Mouse (Mus musculus) brown adipose tissue, adult 24 weeks (tissue): Measurements from ENCODE around the gene 1700061G19Rik. TPM values are rescaled to one million over a fixed set of nuclear protein-coding genes. Genes with fewer than 3 reads are reported as not detected.

ENCODE experiments used
- H3K27ac ChIP-seq: fragments of 200-500 bp; replicated peaks from 2 replicates; pipeline ENCODE4 v1.5.1; 2012; ENCODE audit warnings: low read depth, mild to moderate bottlenecking, low read length
- H3K4me1 ChIP-seq: fragments of 200-500 bp; 2 replicates; pipeline ENCODE4 v1.6.1; 2012; ENCODE audit warnings: low read length, mixed read lengths; ENCODE audit not compliant: control insufficient read depth, insufficient read depth, insufficient read length
- H3K4me3 ChIP-seq: fragments of 200-500 bp; 2 replicates; pipeline ENCODE4 v1.5.1; 2012; ENCODE audit warnings: low read depth, mild to moderate bottlenecking, low read length, moderate library complexity; ENCODE audit not compliant: insufficient read depth
- polyA plus RNA-seq: library from polyadenylated mRNA; stranded (reverse); fragments of >200 nt; gene quantifications from 2 replicates; pipeline ENCODE4 v1.2.4, GENCODE M21; 2012; ENCODE audit not compliant: missing spikeins, insufficient read depth, insufficient read length

Gene 1700061G19Rik
- polyA plus RNA-seq, 1 experiment: not detected

DNA sequence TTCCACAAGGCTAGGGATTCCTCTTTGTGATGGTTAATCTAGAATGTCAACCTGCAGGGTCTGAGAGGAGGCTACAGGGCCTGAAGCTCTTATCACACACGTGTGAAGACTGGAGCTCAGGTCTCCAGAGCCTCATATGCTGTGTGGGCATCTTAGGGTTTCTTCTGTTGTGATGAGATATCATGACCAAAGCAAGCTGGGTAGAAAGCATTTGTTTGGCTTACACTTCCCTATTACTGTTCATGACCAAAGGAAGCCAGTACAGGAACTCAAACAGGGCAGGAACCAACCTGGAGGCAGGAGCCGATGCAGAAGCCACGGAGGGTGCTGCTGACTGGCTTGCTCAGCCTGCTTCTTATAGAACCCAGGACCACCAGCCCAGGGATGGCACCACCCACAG, 19.9 kb upstream of the 1700061G19Rik start:
- no peak overlapping the region for H3K4me3 ChIP-seq
- H3K27ac ChIP-seq: no peak overlapping the region
- H3K4me1 ChIP-seq: no peaks in the 10 kb centered on the region

DNA sequence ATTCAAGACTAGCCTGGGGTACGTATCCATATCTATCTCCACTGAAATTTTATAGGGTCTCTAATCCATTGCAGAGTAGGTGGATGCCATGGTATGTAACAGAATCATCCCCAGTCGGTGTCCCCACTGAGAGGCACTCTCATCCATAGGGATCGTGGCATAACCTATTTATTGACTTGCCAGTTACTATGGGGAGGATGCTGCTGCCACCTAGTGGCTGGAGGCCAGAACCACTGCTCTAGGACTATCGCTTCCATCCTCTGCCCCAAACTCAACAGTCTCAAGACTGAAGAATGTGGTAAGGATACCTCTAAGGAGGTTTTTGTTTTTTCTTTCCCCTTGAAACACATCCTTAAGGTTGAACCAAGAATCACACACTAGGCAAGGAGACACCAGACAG, 17.1 kb upstream of the 1700061G19Rik start:
- H3K27ac ChIP-seq: no peak overlapping the region
- no peak overlapping the region for H3K4me3 ChIP-seq

DNA sequence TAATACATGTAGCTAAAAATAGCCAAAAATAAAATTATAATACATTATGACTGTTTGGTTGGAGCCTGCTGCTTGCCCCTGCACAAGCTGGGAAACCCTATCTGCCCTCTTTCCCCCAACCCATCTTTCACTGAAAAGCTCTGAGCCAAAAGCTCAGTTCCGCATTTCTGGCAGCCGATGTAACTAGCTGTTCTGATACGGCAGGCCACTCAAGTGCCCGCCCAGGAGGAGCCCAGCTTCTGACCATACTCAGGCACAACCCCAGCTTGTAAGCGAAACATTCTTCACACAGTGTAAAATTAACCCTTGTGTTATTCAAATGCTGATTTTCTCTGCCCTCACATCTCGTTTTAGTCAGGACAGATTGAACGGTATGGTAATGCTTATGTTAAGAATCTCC, 16.4 kb upstream of the 1700061G19Rik start:
- Histone ChIP-seq H3K4me1 (0 out of 2 replicates have a peak, but pooled peaks cover 3% of the 10 kb centered on the region), H3K27ac (no peak overlapping the region), H3K4me3 (no peak overlapping the region)

More for the DNA sequence above, 17.1 kb upstream of the 1700061G19Rik start:
- 0 out of 2 replicates have a peak, but pooled peaks cover 3% of the 10 kb centered on the region for H3K4me1 ChIP-seq

DNA sequence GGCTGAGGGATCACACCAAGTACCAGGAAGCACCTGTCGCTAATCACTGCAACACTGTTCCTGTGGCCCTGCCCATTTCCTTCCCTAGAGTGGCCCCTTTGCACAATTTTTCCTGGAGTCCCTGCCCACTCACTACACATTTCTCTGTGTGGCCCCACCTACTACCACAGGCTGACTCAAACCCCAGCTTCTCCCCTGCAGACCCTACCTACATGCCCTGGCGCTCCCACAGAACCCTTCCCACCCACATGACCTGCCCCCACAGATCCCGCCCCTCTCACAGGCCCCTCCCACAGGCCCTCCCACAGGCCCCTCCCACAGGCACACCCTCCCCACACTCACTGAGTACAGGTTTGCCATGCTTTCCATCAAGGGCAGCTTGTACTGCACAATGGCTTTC, 14.1 kb upstream of the 1700061G19Rik start:
- Histone ChIP-seq H3K4me1 (0 out of 2 replicates have a peak, but pooled peaks cover 3% of the 10 kb centered on the region), H3K4me3 (no peak overlapping the region), H3K27ac (no peak overlapping the region)

DNA sequence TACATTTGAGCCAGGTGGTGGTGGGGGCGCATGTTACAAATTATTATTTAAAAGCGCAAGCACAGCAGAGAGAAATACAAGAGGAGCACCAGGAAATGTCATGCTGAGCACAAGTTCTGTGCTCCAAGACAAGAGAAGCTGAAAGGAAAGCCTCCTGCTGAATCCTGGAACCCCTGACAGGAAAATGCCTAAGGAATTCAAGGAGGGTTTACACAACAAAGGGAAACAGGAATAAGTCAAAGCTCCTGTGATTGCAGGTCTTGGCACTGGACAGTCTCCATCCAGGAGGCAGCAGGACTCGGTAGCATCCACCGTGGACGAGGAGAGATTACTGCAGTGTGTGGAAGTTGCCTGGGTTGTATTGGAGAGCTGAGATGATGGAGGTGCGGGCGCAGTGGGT, 9.2 kb upstream of the 1700061G19Rik start:
- Histone ChIP-seq H3K27ac (no peak overlapping the region), H3K4me3 (no peak overlapping the region), H3K4me1 (0 out of 2 replicates have a peak, but pooled peaks cover 3% of the 10 kb centered on the region)

DNA sequence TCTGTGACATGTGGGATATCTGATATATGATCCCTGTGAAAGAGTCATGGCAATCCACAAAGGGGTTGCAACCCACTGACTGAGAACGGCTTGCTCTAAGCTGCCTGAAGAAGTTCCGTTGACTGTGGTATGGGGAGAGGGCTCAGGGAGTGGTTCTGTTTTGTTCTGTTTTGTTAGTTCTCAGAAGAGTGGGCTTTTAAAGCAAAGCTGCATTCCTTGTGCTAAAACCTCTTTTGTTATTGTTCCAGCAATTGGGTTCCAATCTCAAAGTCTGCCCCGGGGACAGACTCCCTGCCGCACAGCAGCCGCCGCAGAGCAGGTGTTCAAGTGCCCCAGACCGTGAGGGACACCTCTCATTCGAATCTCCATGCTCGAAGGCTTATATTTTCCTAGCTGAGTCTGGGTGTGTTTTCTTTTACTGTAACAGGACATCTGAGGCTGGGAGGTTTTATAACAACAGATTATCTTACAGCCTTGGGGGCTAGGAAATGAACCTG, 5.7 kb upstream of the 1700061G19Rik start:
- Histone ChIP-seq H3K4me1 (no peaks in the 10 kb centered on the region), H3K4me3 (no peak overlapping the region), H3K27ac (no peak overlapping the region)

GRCm38 (mm10) chr17:56870287-56870953, 4.9 kb upstream of the 1700061G19Rik start:
- no peaks in the 10 kb centered on the region for H3K4me1 ChIP-seq
- no peak overlapping the region for H3K27ac ChIP-seq
- no peak overlapping the region for H3K4me3 ChIP-seq

- H3K4me3 ChIP-seq: no peak overlapping the region
- H3K4me1 ChIP-seq: no peaks in the 10 kb centered on the region
These were observed 3.5 kb upstream of the 1700061G19Rik start for GRCm38 (mm10) chr17:56871767-56872166.

GRCm38 (mm10) chr17:56872512-56872911, 2.8 kb upstream of the 1700061G19Rik start:
- Histone ChIP-seq H3K4me1 (no peaks in the 10 kb centered on the region), H3K4me3 (no peak overlapping the region), H3K27ac (no peak overlapping the region)

More at GRCm38 (mm10) chr17:56871767-56872166, 3.5 kb upstream of the 1700061G19Rik start:
- H3K27ac ChIP-seq: no peak overlapping the region

GRCm38 (mm10) chr17:56874237-56874636, 1.0 kb upstream of the 1700061G19Rik start, which contains the start of gene Acsbg2:
Gene Acsbg2 (minus strand): TSS chr17:56874447.
- Histone ChIP-seq H3K4me3 (no peak within 1 kb of the TSS), H3K4me1 (no peaks in the 10 kb centered on the region), H3K27ac (no peak within 1 kb of the TSS)

- no peak overlapping the region for H3K4me3 ChIP-seq
- no peak overlapping the region for H3K27ac ChIP-seq
These were observed 1.2 kb downstream of the 1700061G19Rik start for GRCm38 (mm10) chr17:56876465-56876864.

DNA sequence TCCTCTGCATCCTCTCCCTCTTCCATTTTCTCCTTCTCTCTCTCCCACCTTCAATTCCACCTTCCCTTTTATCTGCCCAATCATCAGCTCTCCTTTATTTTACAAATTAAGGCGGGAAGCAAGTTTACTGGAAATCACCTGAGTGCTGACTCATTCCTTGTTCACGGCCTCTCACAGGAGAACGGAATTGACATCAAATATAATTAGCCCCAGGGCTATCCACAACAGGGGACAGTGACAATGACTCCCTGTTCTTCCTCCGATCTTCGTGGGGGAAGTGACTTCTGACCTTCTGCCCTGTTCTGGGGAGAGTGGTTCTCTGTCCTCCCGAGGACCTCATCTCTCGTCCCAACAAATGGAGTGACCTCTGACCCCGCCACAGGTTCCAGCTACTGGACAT, 1.7 kb downstream of the 1700061G19Rik start:
- Histone ChIP-seq H3K27ac (no peak overlapping the region), H3K4me1 (no peaks in the 10 kb centered on the region), H3K4me3 (no peak overlapping the region)

More at GRCm38 (mm10) chr17:56876465-56876864, 1.2 kb downstream of the 1700061G19Rik start:
- H3K4me1 ChIP-seq: no peaks in the 10 kb centered on the region

GRCm38 (mm10) chr17:56877426-56877825, 2.1 kb downstream of the 1700061G19Rik start:
- H3K4me3 ChIP-seq: no peak overlapping the region
- H3K4me1 ChIP-seq: no peaks in the 10 kb centered on the region
- H3K27ac ChIP-seq: no peak overlapping the region

- Histone ChIP-seq H3K4me3 (peak overlapping the region; percentile 26), H3K27ac (no peak overlapping the region), H3K4me1 (no peaks in the 10 kb centered on the region; the same call in 1 of the 2 replicates)
These were observed 8.3 kb downstream of the 1700061G19Rik start for GRCm38 (mm10) chr17:56883612-56884011.

DNA sequence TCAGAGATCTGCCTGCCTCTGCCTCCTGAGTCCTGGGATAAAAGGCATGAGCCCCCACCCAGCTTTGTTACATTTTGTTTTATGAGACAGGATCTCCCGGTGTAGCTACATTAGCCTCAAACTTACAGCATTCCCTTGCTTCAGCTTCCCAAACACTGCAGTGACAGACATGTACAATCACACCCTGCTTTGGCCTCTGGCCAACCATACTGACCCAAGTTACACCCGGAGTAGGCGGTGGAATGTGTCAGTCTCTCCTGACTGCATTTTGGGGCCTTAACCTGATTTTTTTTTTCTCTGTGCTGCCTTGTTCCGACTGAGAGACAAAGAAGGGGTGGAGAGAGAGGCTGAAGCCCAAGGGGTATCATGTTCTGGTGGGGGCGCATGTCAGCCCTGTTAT, 9.1 kb downstream of the 1700061G19Rik start:
- no peak overlapping the region for H3K27ac ChIP-seq
- H3K4me1 ChIP-seq: no peaks in the 10 kb centered on the region; the same call in 1 of the 2 replicates
- no peak overlapping the region for H3K4me3 ChIP-seq

GRCm38 (mm10) chr17:56884809-56885208, 9.5 kb downstream of the 1700061G19Rik start:
- H3K4me3 ChIP-seq: no peak overlapping the region
- H3K27ac ChIP-seq: no peak overlapping the region
- H3K4me1 ChIP-seq: no peaks in the 10 kb centered on the region; the same call in 1 of the 2 replicates
